Mouse (Mus musculus) forebrain, embryonic 10.5 days (tissue): ENCODE results near the gene Smad5. TPM values are rescaled to one million over a fixed set of nuclear protein-coding genes. Genes with fewer than 3 reads are reported as not detected.
A peak's percentile ranks its signal among the peaks of the same experiment; 100 is the strongest.

Experiments used
- DNase-seq: peaks from one replicate; pipeline ENCODE4 v3.0.0-alpha.2; 2017; ENCODE audit warnings: low spot score; ENCODE audit errors: extremely low spot score
- H3K27ac ChIP-seq: fragments of 300-500 bp; sonication (generic); 2 replicates; pipeline ENCODE4 v1.5.1; 2016; ENCODE audit warnings: mild to moderate bottlenecking
- H3K27me3 ChIP-seq: fragments of 300-500 bp; sonication (generic); 2 replicates; pipeline ENCODE4 v1.6.1; 2016; ENCODE audit warnings: mild to moderate bottlenecking; ENCODE audit not compliant: poor library complexity, severe bottlenecking
- H3K36me3 ChIP-seq: fragments of 300-500 bp; sonication (generic); replicated peaks from 2 replicates; pipeline ENCODE4 v1.6.1; 2016; ENCODE audit warnings: mild to moderate bottlenecking, moderate library complexity
- H3K4me1 ChIP-seq: fragments of 300-500 bp; sonication (generic); 2 replicates; pipeline ENCODE4 v1.6.1; 2016
- H3K4me3 ChIP-seq: fragments of 300-500 bp; sonication (generic); 2 replicates; pipeline ENCODE4 v1.5.1; 2016; ENCODE audit warnings: mild to moderate bottlenecking, moderate library complexity
- H3K9me3 ChIP-seq: fragments of 300-500 bp; sonication (generic); 2 replicates; pipeline ENCODE4 v1.6.1; 2016; ENCODE audit warnings: mild to moderate bottlenecking, moderate library complexity
- WGBS: fragments of 180-500 bp; shearing (Covaris S2); methylation state at CpG from one replicate; pipeline ENCODE4 v1.1.7; 2016; 5-methylcytosine and 5-hydroxymethylcytosine counted together
- polyA plus RNA-seq: library from polyadenylated mRNA; unstranded; fragments of >200 nt; fragmentation: Nextera tagmentation; extraction: Ambion mirVana; gene quantifications from 2 replicates; pipeline ENCODE4 v1.2.1, GENCODE M21; 2016

Gene Smad5
- 35.7 and 36.1 TPM in 2 replicates for polyA plus RNA-seq

GRCm38 (mm10) chr13:56702469-56703221 lies at the start of gene Smad5:
TSS of gene Smad5 (plus strand) at chr13:56703010.
- Histone ChIP-seq H3K4me1 (peaks cover 55% of the 10 kb centered on the region), H3K9me3 (no peaks in the 10 kb centered on the region)
- WGBS: 2% methylated on average over 60 of the region's 62 CpGs

GRCm38 (mm10) chr13:56654176-56654575 lies 48.6 kb upstream of the Smad5 start:
- Histone ChIP-seq H3K36me3 (no peaks in the 10 kb centered on the region), H3K27me3 (no peaks in the 10 kb centered on the region), H3K4me3 (no peak overlapping the region), H3K27ac (peak overlapping the region; percentile 25; the same call in 1 of the 2 replicates), H3K4me1 (peaks cover 23% of the 10 kb centered on the region), H3K9me3 (no peaks in the 10 kb centered on the region)
- WGBS: 88% methylated on average over 5 of the region's 5 CpGs
- no peak for DNase-seq

More at GRCm38 (mm10) chr13:56702469-56703221, at the start of gene Smad5:
- H3K27me3 ChIP-seq: no peaks in the 10 kb centered on the region
- peak within 1 kb of the TSS; percentile 90 for H3K4me3 ChIP-seq
- DNase-seq: peak; percentile 91
- H3K27ac ChIP-seq: peak within 1 kb of the TSS; percentile 99
- peaks cover 27% of the 10 kb centered on the region for H3K36me3 ChIP-seq

- Histone ChIP-seq H3K4me3 (no peak overlapping the region), H3K9me3 (no peaks in the 10 kb centered on the region), H3K36me3 (no peaks in the 10 kb centered on the region), H3K27me3 (no peaks in the 10 kb centered on the region), H3K27ac (peak overlapping the region; percentile 16), H3K4me1 (peaks cover 19% of the 10 kb centered on the region; the same call in 1 of the 2 replicates)
- DNase-seq: peak; percentile 68
- 38% methylated on average over 7 of the region's 7 CpGs for WGBS
Measured at GRCm38 (mm10) chr13:56657946-56658512, 44.8 kb upstream of the Smad5 start.

GRCm38 (mm10) chr13:56658931-56659330 lies 43.9 kb upstream of the Smad5 start:
- no peak overlapping the region for H3K27ac ChIP-seq
- H3K4me1 ChIP-seq: 0 out of 2 replicates have a peak, but pooled peaks cover 10% of the 10 kb centered on the region
- no peaks in the 10 kb centered on the region for H3K9me3 ChIP-seq
- H3K4me3 ChIP-seq: no peak overlapping the region
- DNase-seq: no peak
- WGBS: 74% methylated on average over 6 of the region's 6 CpGs
- H3K36me3 ChIP-seq: no peaks in the 10 kb centered on the region
- H3K27me3 ChIP-seq: no peaks in the 10 kb centered on the region

- no peak for DNase-seq
- H3K27ac ChIP-seq: peak overlapping the region; percentile 61
- 71% methylated on average over 7 of the region's 7 CpGs for WGBS
- H3K36me3 ChIP-seq: no peaks in the 10 kb centered on the region
- H3K9me3 ChIP-seq: no peaks in the 10 kb centered on the region
- no peaks in the 10 kb centered on the region for H3K27me3 ChIP-seq
- H3K4me3 ChIP-seq: no peak overlapping the region
- H3K4me1 ChIP-seq: peaks cover 17% of the 10 kb centered on the region; the same call in 1 of the 2 replicates
Measured at GRCm38 (mm10) chr13:56661914-56662621, 40.7 kb upstream of the Smad5 start.

- Histone ChIP-seq H3K27me3 (no peaks in the 10 kb centered on the region), H3K36me3 (no peaks in the 10 kb centered on the region), H3K9me3 (no peaks in the 10 kb centered on the region), H3K27ac (no peak overlapping the region), H3K4me1 (peaks cover 20% of the 10 kb centered on the region; the same call in 1 of the 2 replicates), H3K4me3 (no peak overlapping the region)
- DNase-seq: no peak
- 77% methylated on average over 17 of the region's 17 CpGs for WGBS
Measured at GRCm38 (mm10) chr13:56664256-56665170, 38.3 kb upstream of the Smad5 start.

- H3K36me3 ChIP-seq: no peaks in the 10 kb centered on the region
- peak overlapping the region; percentile 36; the same call in 1 of the 2 replicates for H3K27ac ChIP-seq
- peaks cover 9% of the 10 kb centered on the region; the same call in 1 of the 2 replicates for H3K4me1 ChIP-seq
- no peaks in the 10 kb centered on the region for H3K27me3 ChIP-seq
- 81% methylated on average over 11 of the region's 11 CpGs for WGBS
- no peaks in the 10 kb centered on the region for H3K9me3 ChIP-seq
- DNase-seq: no peak
- no peak overlapping the region for H3K4me3 ChIP-seq
Measured at GRCm38 (mm10) chr13:56671206-56671605, 31.6 kb upstream of the Smad5 start.

- Histone ChIP-seq H3K9me3 (no peaks in the 10 kb centered on the region), H3K4me3 (no peak overlapping the region), H3K36me3 (no peaks in the 10 kb centered on the region), H3K27me3 (no peaks in the 10 kb centered on the region), H3K27ac (peak overlapping the region; percentile 44; the same call in 1 of the 2 replicates), H3K4me1 (peaks cover 25% of the 10 kb centered on the region)
- WGBS: 80% methylated on average over 4 of the region's 4 CpGs
- DNase-seq: no peak
Measured at GRCm38 (mm10) chr13:56677731-56678130, 25.1 kb upstream of the Smad5 start.

GRCm38 (mm10) chr13:56678188-56678787 lies 24.5 kb upstream of the Smad5 start:
- no peaks in the 10 kb centered on the region for H3K9me3 ChIP-seq
- H3K4me3 ChIP-seq: no peak overlapping the region
- DNase-seq: no peak
- WGBS: 50% methylated on average over 10 of the region's 10 CpGs
- peaks cover 25% of the 10 kb centered on the region for H3K4me1 ChIP-seq
- no peaks in the 10 kb centered on the region for H3K27me3 ChIP-seq
- H3K36me3 ChIP-seq: no peaks in the 10 kb centered on the region
- peak overlapping the region; percentile 44 for H3K27ac ChIP-seq

GRCm38 (mm10) chr13:56678826-56679504 lies 23.8 kb upstream of the Smad5 start:
- 80% methylated on average over 10 of the region's 10 CpGs for WGBS

GRCm38 (mm10) chr13:56681924-56682323 lies 20.9 kb upstream of the Smad5 start:
- WGBS: 82% methylated on average over 4 of the region's 4 CpGs
- peaks cover 19% of the 10 kb centered on the region for H3K4me1 ChIP-seq
- DNase-seq: no peak
- no peaks in the 10 kb centered on the region for H3K27me3 ChIP-seq
- no peaks in the 10 kb centered on the region for H3K9me3 ChIP-seq
- no peak overlapping the region for H3K4me3 ChIP-seq
- H3K36me3 ChIP-seq: no peaks in the 10 kb centered on the region
- H3K27ac ChIP-seq: no peak overlapping the region

More at GRCm38 (mm10) chr13:56678826-56679504, 23.8 kb upstream of the Smad5 start:
- Histone ChIP-seq H3K27ac (peak overlapping the region; percentile 44; the same call in 1 of the 2 replicates), H3K4me1 (peaks cover 19% of the 10 kb centered on the region), H3K27me3 (no peaks in the 10 kb centered on the region), H3K9me3 (no peaks in the 10 kb centered on the region), H3K36me3 (no peaks in the 10 kb centered on the region), H3K4me3 (no peak overlapping the region)
- DNase-seq: no peak
